Mouse (Mus musculus) urinary bladder, postnatal 36 days (tissue): ENCODE measurements around the gene Jmjd8.
"Not testable (repeated sequence)": the region's sequence is repeated elsewhere in the genome, so short reads cannot be mapped to it uniquely, and the experiment has no call there.

Experiments used
- DNase-seq, 2 experiments: peaks; one replicate each; pipeline ENCODE4 v3.0.0; 2022; ENCODE audit warnings: low spot score in 2 of 2, mixed read lengths in 1 of 2

Gene Jmjd8

GRCm38 (mm10) chr17:25828712-25829557, at the start of gene Jmjd8:
Gene Jmjd8 (plus strand): TSS chr17:25828867.
- DNase-seq = peak; percentile 69 to 76

DNA sequence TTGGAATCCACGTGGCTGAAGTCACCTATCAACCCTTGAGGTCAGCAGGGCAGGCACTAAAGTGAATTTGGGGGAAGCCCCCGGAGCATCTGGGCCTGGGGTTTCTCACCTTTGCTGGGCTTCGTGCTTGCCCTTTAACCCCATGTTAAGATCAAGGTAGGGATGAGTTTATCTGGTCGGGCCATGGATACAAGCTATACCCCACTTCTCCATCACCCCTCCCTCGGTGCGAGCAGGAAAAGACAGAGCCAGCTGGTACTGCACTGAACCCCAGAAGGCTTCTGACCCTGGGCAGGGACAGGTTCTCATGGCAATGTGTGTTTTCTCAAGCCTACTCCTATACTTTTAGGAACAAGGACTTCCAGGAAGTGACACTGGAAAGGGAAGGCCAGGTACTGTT, 47.3 kb upstream of the Jmjd8 start:
- no peak for DNase-seq

- no peak for DNase-seq
These were observed 45.6 kb upstream of the Jmjd8 start for GRCm38 (mm10) chr17:25783086-25783485.

DNA sequence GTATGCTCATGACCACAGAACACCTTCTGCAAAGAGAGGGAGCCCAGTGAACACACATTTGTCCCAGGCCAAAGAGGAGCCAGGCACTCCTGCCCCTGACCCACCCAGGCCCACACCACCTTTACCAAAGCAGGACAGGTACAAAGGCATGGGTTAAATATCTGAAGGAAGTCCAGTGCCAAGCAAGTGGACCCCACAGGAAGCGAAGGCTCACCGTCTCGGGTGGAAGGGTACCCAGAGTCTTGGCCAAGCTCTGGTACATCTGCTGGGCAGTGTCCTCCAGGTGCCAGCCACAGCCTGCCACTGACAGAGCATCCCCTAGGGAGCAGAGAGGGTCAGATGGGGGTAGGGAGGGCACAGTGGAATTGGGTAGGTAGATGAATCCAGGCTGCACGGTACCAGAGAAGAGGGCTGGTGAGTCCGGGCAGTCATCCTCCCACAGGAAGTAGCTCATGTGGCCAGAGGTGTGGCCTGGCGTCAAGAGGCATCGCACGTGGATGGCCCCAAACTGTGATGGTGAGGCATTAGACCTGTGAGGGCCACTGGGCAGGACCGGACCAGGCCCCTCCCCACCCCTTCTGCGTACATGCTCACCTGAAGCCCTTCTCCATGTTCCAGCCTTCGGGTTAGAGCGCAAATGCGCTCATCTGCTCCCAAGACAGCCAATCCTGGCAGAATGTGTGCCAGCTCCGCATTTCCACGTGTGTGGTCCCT, 44.6 kb upstream of the Jmjd8 start:
- DNase-seq = no peak

DNA sequence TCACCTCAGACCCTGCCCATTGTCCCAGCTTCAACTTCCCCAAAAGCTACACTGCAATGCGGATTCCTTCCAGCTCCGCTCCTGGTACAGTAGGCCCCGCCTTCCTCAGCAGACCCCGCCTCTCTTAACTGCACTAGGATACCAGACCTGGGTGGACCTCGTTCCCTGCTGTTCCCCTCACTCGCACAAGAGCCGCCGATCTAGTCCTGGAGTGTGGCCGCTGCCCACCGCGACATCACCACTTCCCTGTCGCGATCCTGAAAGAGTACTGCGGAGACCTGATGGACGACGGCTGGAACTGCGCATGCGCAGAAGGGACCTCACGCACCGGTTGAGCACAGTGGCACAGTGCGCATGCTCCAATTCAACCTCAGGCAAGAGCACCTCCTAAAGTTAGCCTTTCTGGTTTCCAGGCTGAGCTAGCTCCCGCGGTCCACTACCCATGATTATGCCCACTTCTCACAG, 43.4 kb upstream of the Jmjd8 start, which contains the start of gene Haghl:
TSS of gene Haghl (minus strand) at position 393 of the 465 bp plus-strand sequence.
- peak; percentile 94 for DNase-seq

GRCm38 (mm10) chr17:25786280-25786679, 42.4 kb upstream of the Jmjd8 start, which contains the start of gene Ccdc78:
Gene Ccdc78 (plus strand): TSS chr17:25786580.
- no peak for DNase-seq

GRCm38 (mm10) chr17:25786781-25787504, 41.7 kb upstream of the Jmjd8 start:
- DNase-seq = no peak

GRCm38 (mm10) chr17:25791320-25791842, 37.3 kb upstream of the Jmjd8 start:
- DNase-seq = no peak

DNA sequence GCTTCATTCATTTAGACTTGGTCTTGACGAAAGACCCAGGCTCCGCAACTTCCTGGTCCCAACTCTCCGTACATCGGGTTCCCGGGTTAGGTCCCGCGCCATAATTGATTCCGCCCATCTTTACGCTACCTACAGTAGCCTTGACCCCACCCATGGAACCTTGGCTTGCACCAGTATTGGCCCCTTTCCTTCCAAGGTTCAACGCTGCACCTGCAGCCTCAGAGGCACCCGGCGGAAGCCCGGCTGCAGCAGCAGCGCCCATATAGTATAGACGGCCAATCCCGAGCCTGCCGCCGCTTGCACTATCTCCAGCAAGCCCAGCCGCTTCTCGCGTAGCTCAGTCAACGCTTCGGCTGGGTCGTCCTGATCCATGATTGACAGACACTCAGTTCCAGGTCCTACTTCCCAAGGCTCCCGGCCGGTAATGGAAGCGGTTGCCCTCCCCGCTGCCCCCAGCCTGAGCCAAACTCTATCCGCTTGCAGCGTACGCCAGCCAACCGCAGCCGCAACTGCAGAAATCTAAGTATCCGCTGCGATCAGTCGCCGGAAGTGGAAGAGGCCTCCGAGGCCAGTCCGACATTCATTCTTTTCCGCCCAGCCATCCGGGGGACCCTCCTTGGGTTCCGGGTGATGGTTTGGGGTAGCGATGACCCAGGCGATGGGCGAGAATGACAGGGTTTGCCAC, 36.7 kb upstream of the Jmjd8 start:
- peak; percentile 81 to 84 for DNase-seq

GRCm38 (mm10) chr17:25792615-25793014, 36.1 kb upstream of the Jmjd8 start, which contains the start of gene Fam173a:
Gene Fam173a (minus strand): TSS chr17:25792901.
- peak; percentile 33 to 69 for DNase-seq

DNA sequence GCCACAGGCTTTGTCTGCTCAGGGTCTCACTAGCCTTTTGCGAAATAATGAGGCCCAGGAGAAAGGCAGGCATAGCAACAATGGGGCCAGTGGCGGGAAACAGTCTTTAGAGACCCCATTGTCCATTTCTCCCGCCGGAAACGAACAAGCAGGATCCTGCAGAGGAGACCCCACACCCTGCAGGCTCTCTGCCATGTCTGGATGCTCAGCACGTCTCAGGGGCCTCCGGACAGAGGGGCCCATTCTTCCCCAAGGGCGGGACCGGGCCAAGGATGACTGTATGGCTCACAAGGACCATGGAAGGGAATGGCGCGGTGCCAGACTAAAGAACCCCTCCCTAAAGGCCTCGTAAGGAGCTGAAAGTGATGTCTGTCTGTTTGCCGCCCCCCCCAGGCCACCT, 34.5 kb upstream of the Jmjd8 start:
- no peak for DNase-seq

DNA sequence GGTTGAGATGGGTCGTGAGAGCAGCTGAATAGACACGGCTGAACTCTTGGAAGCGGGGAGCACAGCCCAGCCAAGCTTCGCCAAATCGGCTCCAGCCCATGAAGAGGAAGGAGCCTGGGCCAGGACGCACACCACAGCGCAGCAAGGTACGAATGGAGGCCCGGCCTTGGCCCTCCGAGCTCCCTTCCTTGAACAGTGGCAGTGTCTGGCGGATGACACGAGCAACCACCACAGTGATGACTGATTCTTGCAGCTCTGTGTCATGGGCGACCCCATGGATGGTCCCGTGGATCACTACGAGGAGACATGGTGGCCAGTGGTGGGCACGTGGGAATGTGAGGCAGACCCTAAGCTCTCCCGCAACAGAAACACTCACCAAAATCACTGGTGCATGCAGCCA, 33.7 kb upstream of the Jmjd8 start:
- no peak for DNase-seq

GRCm38 (mm10) chr17:25795609-25796092, 33.0 kb upstream of the Jmjd8 start, which contains the start of gene AC134908.4:
Gene AC134908.4 (minus strand): TSS chr17:25795659.
- DNase-seq = no peak

- no peak for DNase-seq
These were observed 32.4 kb upstream of the Jmjd8 start for GRCm38 (mm10) chr17:25796211-25796771.

GRCm38 (mm10) chr17:25796951-25797369, 31.7 kb upstream of the Jmjd8 start, which contains the start of gene Metrn:
Gene Metrn (minus strand): TSS chr17:25797136.
- DNase-seq = peak; percentile 76 to 84

- peak in 1 of 2 experiments; percentile 57 for DNase-seq
These were observed 27.6 kb upstream of the Jmjd8 start for GRCm38 (mm10) chr17:25801029-25801428.

GRCm38 (mm10) chr17:25802825-25803517, 25.7 kb upstream of the Jmjd8 start:
- no peak for DNase-seq

- no peak for DNase-seq
These were observed 22.2 kb upstream of the Jmjd8 start for GRCm38 (mm10) chr17:25806507-25806906.

GRCm38 (mm10) chr17:25807452-25807851, 21.2 kb upstream of the Jmjd8 start:
- not testable (repeated sequence) for DNase-seq

- no peak for DNase-seq
These were observed 20.6 kb upstream of the Jmjd8 start for GRCm38 (mm10) chr17:25808028-25808427.
